Mouse (Mus musculus) urinary bladder, postnatal 14 days (tissue): ENCODE measurements around the gene Gm20812.
"Not testable (repeated sequence)": the region's sequence is repeated elsewhere in the genome, so short reads cannot be mapped to it uniquely, and the experiment has no call there.

Source experiments
- DNase-seq: peaks from one replicate; pipeline ENCODE4 v3.0.0; 2021; ENCODE audit warnings: low spot score

Gene Gm20812

DNA sequence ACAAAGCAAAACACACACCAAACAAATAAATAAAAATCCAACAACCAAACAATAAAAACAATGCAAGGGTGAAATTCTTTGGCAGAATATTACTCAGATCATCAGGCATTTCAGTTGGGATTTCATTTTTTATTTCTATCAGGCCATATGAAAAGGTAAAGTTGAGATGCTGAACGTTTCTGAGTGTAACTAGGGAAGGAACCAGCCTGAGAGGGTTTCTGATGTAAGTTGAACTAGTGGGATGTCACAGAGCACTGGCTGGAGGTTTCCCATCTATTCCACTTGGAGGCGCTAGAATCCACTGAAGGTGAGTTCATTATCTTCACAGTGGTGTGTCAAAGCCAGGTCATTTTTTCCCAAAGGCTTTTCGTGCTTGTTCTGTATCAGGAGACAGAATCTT is at the start of gene Gm20812:
Gm20812 (plus strand) TSS at position 301 of the 400 bp plus-strand sequence.
- not testable (repeated sequence) for DNase-seq
